Mouse (Mus musculus) Muller cell, postnatal 12 days (primary cell): ENCODE measurements around the gene Rbx1.

ENCODE experiments used
- DNase-seq: peaks from one replicate; pipeline ENCODE4 v3.0.0-alpha.2; 2015; ENCODE audit errors: inconsistent ontology term

Rbx1 gene

GRCm38 (mm10) chr15:81483691-81484090, 17.6 kb downstream of the Rbx1 start:
- DNase-seq = no peak

DNA sequence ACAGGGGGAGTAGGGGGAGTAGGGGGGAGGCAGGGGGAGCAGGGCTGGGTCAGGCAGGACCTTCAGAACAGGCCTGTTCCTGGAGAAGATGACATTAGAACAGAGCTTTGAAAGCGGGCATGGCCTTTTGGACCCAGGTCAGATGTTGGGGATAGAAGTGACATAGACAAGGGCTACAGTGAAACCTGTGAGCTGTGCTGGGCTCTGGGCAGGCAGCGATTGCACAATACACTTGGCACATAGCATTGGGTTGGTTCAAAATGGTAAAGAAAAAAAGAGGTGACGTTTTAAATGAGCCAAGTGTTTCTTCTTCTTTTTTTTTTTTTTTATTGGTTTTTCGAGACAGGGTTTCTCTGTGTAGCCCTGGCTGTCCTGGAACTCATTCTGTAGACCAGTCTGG, 19.4 kb downstream of the Rbx1 start:
- DNase-seq = no peak

GRCm38 (mm10) chr15:81503466-81503865, 37.4 kb downstream of the Rbx1 start:
- no peak for DNase-seq

GRCm38 (mm10) chr15:81503995-81504394, 37.9 kb downstream of the Rbx1 start:
- no peak for DNase-seq

GRCm38 (mm10) chr15:81507201-81507600, 41.1 kb downstream of the Rbx1 start:
- no peak for DNase-seq

DNA sequence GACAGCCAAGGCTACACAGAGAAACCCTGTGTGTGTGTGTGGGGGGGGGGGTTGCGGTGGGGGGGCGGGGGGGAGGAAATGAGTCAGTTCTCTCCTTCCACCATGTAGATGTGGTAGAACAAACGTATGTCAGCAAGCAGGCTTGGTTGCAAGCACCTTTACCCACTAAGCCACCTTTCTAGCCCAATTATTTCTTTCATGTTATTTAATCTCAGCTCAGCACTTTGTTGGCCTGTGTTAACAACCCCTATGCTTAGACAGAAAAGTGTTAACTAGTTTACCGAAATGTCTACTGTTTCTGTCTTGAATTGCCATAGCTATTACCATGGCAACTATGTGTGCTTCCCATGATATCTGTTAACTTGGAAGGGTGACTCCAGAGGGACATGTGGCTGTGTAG, 44.5 kb downstream of the Rbx1 start:
- DNase-seq = no peak

- no peak for DNase-seq
These were observed 45.6 kb downstream of the Rbx1 start for GRCm38 (mm10) chr15:81511601-81512261.

DNA sequence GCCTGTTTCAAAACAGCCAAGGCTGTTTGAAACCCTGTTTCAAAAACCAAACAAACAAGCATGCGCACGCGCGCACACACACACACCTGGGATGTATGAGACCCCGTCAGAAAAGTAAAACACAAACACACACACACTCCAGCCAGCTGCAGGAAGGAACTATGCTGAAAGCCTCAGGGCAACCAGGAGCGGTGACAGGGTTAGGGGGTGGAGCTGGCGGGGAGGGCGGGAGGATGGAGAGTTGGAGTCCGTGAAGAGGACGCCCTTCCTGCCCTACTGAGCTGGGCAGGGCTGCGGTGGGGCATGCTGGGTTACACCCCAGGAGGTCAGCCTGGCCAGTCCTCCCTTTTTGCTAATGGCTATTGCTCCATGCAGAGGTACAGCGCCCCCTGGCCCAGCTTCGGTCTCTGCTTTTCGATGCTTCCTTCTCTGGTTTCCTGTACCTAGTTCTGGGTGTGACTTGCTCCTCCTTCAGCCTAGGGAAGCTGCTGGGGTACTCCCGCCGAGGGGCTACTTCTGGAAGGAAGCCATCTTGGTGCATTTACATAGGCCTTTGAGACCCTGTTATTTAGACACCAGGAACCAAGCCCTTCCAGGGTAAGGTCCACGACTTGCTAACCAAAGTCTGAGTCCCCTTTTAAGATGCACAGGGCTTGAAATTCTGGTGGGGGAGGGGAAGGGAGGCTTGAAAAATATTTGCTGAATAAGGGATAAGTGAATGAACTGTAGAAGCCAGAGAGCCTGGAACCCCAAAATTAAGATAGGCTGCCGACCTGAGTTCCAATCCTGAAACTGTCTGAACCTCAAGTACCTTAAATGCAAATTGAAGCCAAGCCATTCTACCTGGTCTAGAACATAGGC, 48.2 kb downstream of the Rbx1 start:
- DNase-seq = peak; percentile 86

DNA sequence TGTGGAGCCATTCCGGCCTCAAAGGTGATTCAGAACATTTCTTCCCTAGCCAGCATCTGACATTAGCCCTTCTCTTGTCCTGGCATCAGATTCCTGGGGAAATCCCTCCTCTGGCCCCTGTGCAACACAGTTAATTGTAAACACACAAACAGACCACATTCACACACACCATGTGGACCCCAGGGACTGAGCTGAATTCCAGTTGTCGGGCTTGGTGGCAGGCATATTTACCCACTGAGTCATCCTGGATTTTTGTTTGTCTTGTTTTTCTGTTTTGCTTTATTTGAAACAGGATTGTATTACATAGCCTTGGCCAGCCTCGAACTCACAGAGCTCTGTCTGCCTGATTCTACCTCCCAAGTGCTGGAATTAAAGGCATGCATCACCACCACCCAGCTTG, 49.1 kb downstream of the Rbx1 start:
- DNase-seq = peak; percentile 62

GRCm38 (mm10) chr15:81518031-81518430, 51.9 kb downstream of the Rbx1 start:
- no peak for DNase-seq

GRCm38 (mm10) chr15:81518761-81519160, 52.7 kb downstream of the Rbx1 start:
- no peak for DNase-seq

DNA sequence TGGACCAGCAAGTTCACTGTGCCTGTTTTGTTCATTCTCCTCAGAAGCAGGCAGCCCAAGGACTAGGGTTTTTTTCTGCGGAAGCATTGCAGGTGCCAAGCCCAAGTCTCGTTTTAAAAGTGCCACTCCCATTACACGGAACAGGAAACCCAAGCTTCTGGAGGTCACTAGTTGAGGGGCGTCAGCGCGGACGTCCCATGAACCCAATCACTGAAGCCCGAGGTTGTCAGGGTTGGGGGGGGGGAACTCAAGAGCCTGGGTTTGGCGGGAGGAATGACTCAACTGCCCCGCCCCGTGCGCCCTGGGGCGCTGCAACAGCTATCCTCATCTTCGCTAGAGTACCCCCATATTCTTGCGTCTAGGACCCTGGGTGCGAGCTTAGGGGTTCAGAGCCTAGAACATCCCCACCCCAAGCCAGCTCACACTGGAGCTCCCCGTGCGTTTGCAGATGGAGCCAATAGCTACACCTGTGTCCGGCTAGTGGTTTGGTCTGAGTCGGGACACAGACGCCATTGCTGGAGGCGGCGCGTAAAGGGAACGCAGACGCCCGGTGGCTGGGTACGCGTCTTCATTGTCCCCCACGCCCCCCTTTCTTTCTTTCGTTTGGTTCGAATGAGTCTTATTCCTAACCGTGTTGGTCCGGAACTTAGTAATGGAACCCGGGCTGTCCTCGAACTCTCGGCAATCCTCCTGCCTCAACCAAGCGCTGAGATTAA, 56.1 kb downstream of the Rbx1 start:
- DNase-seq = peak; percentile 61

DNA sequence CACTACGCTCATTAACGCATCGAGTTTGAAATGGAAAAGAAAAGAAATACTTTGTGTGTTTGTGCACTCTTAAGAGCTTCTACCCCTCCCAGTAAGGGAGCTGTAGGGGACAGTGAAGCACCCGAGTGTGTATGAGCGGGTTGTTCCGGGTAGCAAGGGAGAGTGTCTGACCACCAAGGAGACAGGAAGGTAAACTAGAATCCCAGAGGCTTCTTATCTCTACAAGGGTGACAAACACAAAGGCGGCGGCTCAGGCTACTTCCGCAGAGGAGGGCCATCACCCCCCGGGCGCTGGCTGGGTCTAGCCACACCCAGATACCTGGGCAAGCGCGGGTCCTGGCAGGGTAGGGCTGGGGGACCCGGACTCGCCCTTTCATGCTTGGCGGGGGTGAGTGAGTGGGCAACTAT, 56.7 kb downstream of the Rbx1 start:
- DNase-seq = no peak

DNA sequence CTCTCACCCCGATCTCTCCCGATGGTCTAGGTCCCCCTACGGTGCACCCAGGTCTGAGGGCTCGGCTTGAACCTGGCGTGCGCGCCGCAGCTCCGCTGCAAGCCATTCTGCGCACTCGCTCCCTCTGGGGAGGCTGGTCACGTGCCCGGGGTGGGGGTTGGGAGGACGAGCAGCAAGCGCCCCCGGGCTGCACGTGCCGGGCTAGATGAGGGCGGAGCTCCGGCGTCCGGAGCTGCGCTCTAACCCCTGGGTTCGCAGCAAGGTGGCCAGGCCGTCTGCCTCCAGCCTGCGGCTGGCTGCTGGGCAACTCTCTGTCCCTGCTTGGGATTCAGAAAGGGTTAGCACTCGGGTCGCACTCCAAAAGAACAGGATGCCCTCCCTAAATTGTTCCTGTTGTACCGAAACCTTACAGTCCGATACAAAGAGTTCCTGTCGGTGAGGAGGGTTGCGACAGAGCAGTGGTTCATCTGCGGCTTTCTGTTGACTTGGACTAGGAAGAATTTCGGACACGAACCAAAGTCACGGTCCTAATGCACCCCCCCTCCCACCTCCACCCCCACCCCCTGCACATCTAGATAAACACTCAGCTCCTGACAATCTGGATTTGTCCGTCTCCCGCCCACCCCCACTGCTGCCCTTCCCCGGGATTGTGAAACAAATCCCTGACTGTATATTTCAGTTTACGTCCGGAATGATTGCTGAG, 57.2 kb downstream of the Rbx1 start:
- DNase-seq = peak; percentile 87

- no peak for DNase-seq
These were observed 57.8 kb downstream of the Rbx1 start for GRCm38 (mm10) chr15:81523901-81524300.
